ENCODE assay signal across 8 mouse cellular contexts in genomic region chr1:165764571-165764970, GRCm38 (mm10). TPM values are rescaled to one million over a fixed set of nuclear protein-coding genes. Genes with fewer than 3 reads are reported as not detected.
DNase-seq lines count a peak whose midpoint lies in the region; ATAC-seq and TF ChIP-seq lines count a peak whose summit lies in the region.

No protein-coding gene starts in this region.

- H3K4me1 ChIP-seq in heart, embryonic 10.5 days, result peaks cover 21% of the 10 kb centered on the region
- H3K4me1 ChIP-seq in E14TG2a.4 (replicated peaks; ENCODE audit: low read depth, low read length), result peaks cover 39% of the 10 kb centered on the region
- H3K4me1 ChIP-seq in heart, embryonic 16.5 days (ENCODE audit: control insufficient read depth, insufficient read depth, low read length), result peaks cover 8% of the 10 kb centered on the region
- peaks cover 57% of the 10 kb centered on the region for H3K4me1 ChIP-seq in liver, postnatal 0 days (ENCODE audit: insufficient read depth)

- H3K27ac ChIP-seq in heart, embryonic 10.5 days, result peak overlapping the region; percentile 90
- no peak overlapping the region for H3K27ac ChIP-seq in heart, embryonic 16.5 days (ENCODE audit: low read length)
- peak overlapping the region; percentile 99 for H3K27ac ChIP-seq in liver, postnatal 0 days (ENCODE audit: low read depth)

- H3K4me2 ChIP-seq in heart, embryonic 16.5 days (ENCODE audit: low read depth, low read length), result peak overlapping the region; percentile 94
- peak overlapping the region; percentile 91 for H3K4me2 ChIP-seq in liver, postnatal 0 days (ENCODE audit: low read depth, low read length)

- peak overlapping the region; percentile 88 for H3K9ac ChIP-seq in heart, embryonic 16.5 days (ENCODE audit: low read length)
- H3K9ac ChIP-seq in liver, postnatal 0 days (replicated peaks), result peak overlapping the region; percentile 97

- peaks cover 4% of the 10 kb centered on the region; the same call in 1 of the 2 replicates for H3K36me3 ChIP-seq in heart, embryonic 10.5 days
- no peaks in the 10 kb centered on the region for H3K36me3 ChIP-seq in E14TG2a.4 (ENCODE audit: insufficient read depth, low read length)
- H3K36me3 ChIP-seq in heart, embryonic 16.5 days (ENCODE audit: control insufficient read depth, insufficient read depth), result no peaks in the 10 kb centered on the region
- H3K36me3 ChIP-seq in liver, postnatal 0 days (replicated peaks; ENCODE audit: insufficient read depth, low read length), result peaks cover 2% of the 10 kb centered on the region; the same call in 1 of the 2 replicates

- 48% methylated on average over 9 of the region's 9 CpGs for WGBS in heart, embryonic 10.5 days
- 58% methylated on average over 9 of the region's 9 CpGs for whole genome bisulfite sequencing in heart, embryonic 16.5 days
- 39% methylated on average over 9 of the region's 9 CpGs for WGBS in liver, postnatal 0 days (ENCODE audit: insufficient replicate concordance)

- intact Hi-C loops in heart, postnatal 36 days (cut with DNase I), result loop anchor here (5.0 to 10.0 kb wide), 2 partner anchors 182 to 300 kb away; partner anchors contain the start of genes Dcaf6 and Mpc2

- TF ChIP-seq EP300 in liver, postnatal 0 days (IDR thresholded peaks at IDR 0.05; ENCODE audit: low read depth), result no peak

- DNase-seq in heart, embryonic 10.5 days (ENCODE audit: low spot score), result no peak
- no peak for DNase-seq in heart, postnatal 36 days
- no peak for DNase-seq in liver, postnatal 0 days
- no peak for DNase-seq in adrenal gland, postnatal 25 days
- no peak for DNase-seq in gastrocnemius, adult 8-10 months (ENCODE audit: low spot score in 2 of 2)
- no peak for DNase-seq in layer of hippocampus, adult 9-11 months

- no peak for ATAC-seq in heart, embryonic 16.5 days (replicated peaks; ENCODE audit: extremely low read depth, insufficient read depth, low FRiP score)
- no peak for ATAC-seq in liver, postnatal 0 days

- H3K4me3 ChIP-seq in heart, embryonic 10.5 days, result peak overlapping the region; percentile 83
- H3K4me3 ChIP-seq in E14TG2a.4 (replicated peaks; ENCODE audit: low read length), result peak overlapping the region; percentile 90
- H3K4me3 ChIP-seq in heart, embryonic 16.5 days (ENCODE audit: low read length), result peak overlapping the region; percentile 88
- peak overlapping the region; percentile 93 for H3K4me3 ChIP-seq in liver, postnatal 0 days (ENCODE audit: low read depth, low read length)

- H3K9me3 ChIP-seq in heart, embryonic 10.5 days, result 0 out of 2 replicates have a peak, but pooled peaks cover 2% of the 10 kb centered on the region
- H3K9me3 ChIP-seq in E14TG2a.4 (ENCODE audit: low read length), result peaks cover 19% of the 10 kb centered on the region
- no peaks in the 10 kb centered on the region for H3K9me3 ChIP-seq in heart, embryonic 16.5 days (replicated peaks; ENCODE audit: control insufficient read depth, low read length)
- H3K9me3 ChIP-seq in liver, postnatal 0 days (ENCODE audit: low read length), result no peaks in the 10 kb centered on the region

- peaks cover 5% of the 10 kb centered on the region for H3K27me3 ChIP-seq in heart, embryonic 10.5 days (ENCODE audit: insufficient read depth, poor library complexity, severe bottlenecking)
- H3K27me3 ChIP-seq in E14TG2a.4 (ENCODE audit: insufficient read depth, low read length), result peaks cover 46% of the 10 kb centered on the region
- H3K27me3 ChIP-seq in heart, embryonic 16.5 days (ENCODE audit: control insufficient read depth, insufficient read depth, low read length), result no peaks in the 10 kb centered on the region
- no peaks in the 10 kb centered on the region for H3K27me3 ChIP-seq in liver, postnatal 0 days (ENCODE audit: insufficient read depth, low read length)

- TF ChIP-seq CTCF in E14TG2a.4 (conservative IDR thresholded peaks at IDR 0.05; ENCODE audit: low read length), result no peak
- TF ChIP-seq CTCF in liver, postnatal 0 days (IDR thresholded peaks at IDR 0.05; ENCODE audit: low read depth), result no peak

RNA-seq across cellular contexts. Expression of gene Creg1, which starts 1.0 kb away (rescaled TPM):
- polyA plus RNA-seq in heart, embryonic 10.5 days (2016; fragmentation: Nextera tagmentation; extraction: Ambion mirVana), result 76.2 and 85.1 TPM in 2 replicates
- 10 to 100 TPM; 78.3 to 93.2 TPM for total RNA-seq in heart, postnatal 36 days (2021)
- polyA plus RNA-seq in heart, embryonic 16.5 days (2015; fragmentation: Nextera tagmentation; extraction: Ambion mirVana), result 69.8 and 73.2 TPM in 2 replicates
- 289 and 305 TPM in 2 replicates for polyA plus RNA-seq in liver, postnatal 0 days (2015; fragmentation: Nextera tagmentation; extraction: Ambion mirVana)
- 49.1 and 54.8 TPM in 2 replicates for total RNA-seq in adrenal gland, postnatal 25 days (2021)
- 10 to 100 TPM; 49.5 to 59.1 (median 55.1) TPM for total RNA-seq in gastrocnemius, adult 8-10 months (2022)

RNA-seq across cellular contexts. Expression of gene Cd247, which starts 23.9 kb away (rescaled TPM):
- 0.23 and 0.38 TPM in 2 replicates for polyA plus RNA-seq in heart, embryonic 10.5 days (2016; fragmentation: Nextera tagmentation; extraction: Ambion mirVana)
- under 1 TPM; 0.76 to 0.80 TPM for total RNA-seq in heart, postnatal 36 days (2021)
- polyA plus RNA-seq in heart, embryonic 16.5 days (2015; fragmentation: Nextera tagmentation; extraction: Ambion mirVana), result 3.9 and 12.8 TPM in 2 replicates
- 0.13 and 0.43 TPM in 2 replicates for polyA plus RNA-seq in liver, postnatal 0 days (2015; fragmentation: Nextera tagmentation; extraction: Ambion mirVana)
- 0.30 TPM in 1 of 2 replicates, not detected in the other for total RNA-seq in adrenal gland, postnatal 25 days (2021)
- 1 to 10 TPM in 1 of 4 experiments, under 1 TPM in 3; 0.24 to 1.0 (median 0.68) TPM for total RNA-seq in gastrocnemius, adult 8-10 months (2022)

RNA-seq across cellular contexts. Expression of gene Rcsd1, which starts 55.0 kb away (rescaled TPM):
- 100 and 130 TPM in 2 replicates for polyA plus RNA-seq in heart, embryonic 10.5 days (2016; fragmentation: Nextera tagmentation; extraction: Ambion mirVana)
- 10 to 100 TPM; 74.2 to 80.7 TPM for total RNA-seq in heart, postnatal 36 days (2021)
- polyA plus RNA-seq in heart, embryonic 16.5 days (2015; fragmentation: Nextera tagmentation; extraction: Ambion mirVana), result 99.3 and 111 TPM in 2 replicates
- polyA plus RNA-seq in liver, postnatal 0 days (2015; fragmentation: Nextera tagmentation; extraction: Ambion mirVana), result 14.6 and 15.0 TPM in 2 replicates
- total RNA-seq in adrenal gland, postnatal 25 days (2021), result 16.1 and 19.1 TPM in 2 replicates
- 100 to 1,000 TPM in 3 of 4 experiments, 10 to 100 TPM in 1; 81.2 to 107 (median 103) TPM for total RNA-seq in gastrocnemius, adult 8-10 months (2022)
